Mouse (Mus musculus) small intestine, adult 2 months (tissue): Measurements from ENCODE around the gene Grb10.

Experiments used
- CTCF ChIP-seq: fragments of 200-500 bp; IDR thresholded peaks from 2 replicates; pipeline ENCODE4 v1.5.1; 2012; ENCODE audit warnings: low read depth, mild to moderate bottlenecking, control low read depth, inconsistent platforms, low read length, moderate library complexity, mixed read lengths; ENCODE audit not compliant: insufficient replicate concordance, insufficient read length; ENCODE audit errors: extremely low read depth
- POLR2A ChIP-seq: fragments of 200-500 bp; IDR thresholded peaks from 2 replicates; pipeline ENCODE4 v1.6.1; 2012; ENCODE audit warnings: low read depth, mild to moderate bottlenecking, control low read depth, inconsistent platforms, low read length, moderate library complexity

DNA sequence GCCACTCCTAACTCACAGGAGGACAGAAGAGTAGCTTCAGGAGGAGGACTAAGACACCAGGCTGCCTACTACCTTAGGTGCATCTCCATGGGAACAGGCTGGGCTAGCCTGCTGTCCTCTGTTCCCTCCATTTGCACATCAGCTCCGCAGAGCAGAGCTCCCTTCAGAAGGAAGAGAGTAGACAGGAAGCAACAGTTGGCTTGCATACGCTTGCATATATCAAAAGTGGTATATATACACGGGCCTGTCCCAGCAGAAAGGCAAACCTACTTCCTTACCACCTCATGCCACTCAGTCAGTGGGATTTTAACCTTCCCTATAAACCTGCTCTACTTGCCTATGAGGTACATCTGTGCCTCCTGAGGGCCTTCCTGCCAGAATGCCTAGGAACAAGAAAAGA, 149.8 kb downstream of the Grb10 start:
- TF ChIP-seq CTCF (no peak), POLR2A (no peak)
